Mouse (Mus musculus) left cerebral cortex, adult 11 months (tissue): ENCODE results near the gene E130309D02Rik.
A peak's percentile ranks its signal among the peaks of the same experiment; 100 is the strongest.

ENCODE experiments used
- DNase-seq: peaks from one replicate; pipeline ENCODE4 v3.0.0; 2022; ENCODE audit warnings: low spot score

E130309D02Rik gene

GRCm38 (mm10) chr5:143314730-143315513 is at the start of gene E130309D02Rik:
TSS of gene E130309D02Rik (minus strand) at chr5:143315360.
- DNase-seq, result peak; percentile 70

- no peak for DNase-seq
These were observed 48.8 kb upstream of the E130309D02Rik start for GRCm38 (mm10) chr5:143363678-143364615.

- no peak for DNase-seq
These were observed 46.3 kb upstream of the E130309D02Rik start for GRCm38 (mm10) chr5:143361428-143361827.

- DNase-seq, result no peak
These were observed 44.8 kb upstream of the E130309D02Rik start for GRCm38 (mm10) chr5:143360000-143360399.

- DNase-seq, result no peak
These were observed 44.1 kb upstream of the E130309D02Rik start for GRCm38 (mm10) chr5:143359263-143359662.

GRCm38 (mm10) chr5:143357564-143357963 is 42.4 kb upstream of the E130309D02Rik start:
- no peak for DNase-seq

- no peak for DNase-seq
These were observed 41.7 kb upstream of the E130309D02Rik start, which contains the start of gene Grid2ip for GRCm38 (mm10) chr5:143356686-143357388. TSS of gene Grid2ip (plus strand) at chr5:143357338.

- DNase-seq, result no peak
These were observed 40.9 kb upstream of the E130309D02Rik start for GRCm38 (mm10) chr5:143356017-143356416.

- no peak for DNase-seq
These were observed 31.2 kb upstream of the E130309D02Rik start for GRCm38 (mm10) chr5:143346367-143346766.

GRCm38 (mm10) chr5:143339603-143340002 is 24.4 kb upstream of the E130309D02Rik start:
- DNase-seq, result no peak

- DNase-seq, result no peak
These were observed 21.4 kb upstream of the E130309D02Rik start for GRCm38 (mm10) chr5:143336559-143336958.

GRCm38 (mm10) chr5:143335089-143335460 is 19.9 kb upstream of the E130309D02Rik start:
- no peak for DNase-seq

- no peak for DNase-seq
These were observed 19.4 kb upstream of the E130309D02Rik start for GRCm38 (mm10) chr5:143334418-143335088.

- DNase-seq, result peak; percentile 77
These were observed 18.7 kb upstream of the E130309D02Rik start for GRCm38 (mm10) chr5:143333872-143334271.

- DNase-seq, result peak; percentile 74
These were observed 13.7 kb upstream of the E130309D02Rik start, which contains the start of gene Zdhhc4 for GRCm38 (mm10) chr5:143328690-143329495. TSS of gene Zdhhc4 (minus strand) at chr5:143329256.

GRCm38 (mm10) chr5:143317288-143317610 is 2.1 kb upstream of the E130309D02Rik start:
- no peak for DNase-seq

- no peak for DNase-seq
These were observed 1.6 kb upstream of the E130309D02Rik start for GRCm38 (mm10) chr5:143316605-143317287.

GRCm38 (mm10) chr5:143315514-143315888 is 341 bp upstream of the E130309D02Rik start:
- DNase-seq, result no peak

- DNase-seq, result no peak
These were observed 904 bp downstream of the E130309D02Rik start for GRCm38 (mm10) chr5:143314183-143314729.

GRCm38 (mm10) chr5:143311886-143312285 is 3.3 kb downstream of the E130309D02Rik start:
- peak; percentile 59 for DNase-seq
